Mouse (Mus musculus) T-cell, adult 2 months (primary cell): ENCODE measurements around the gene Dbnl.
"Not testable (repeated sequence)": the region's sequence is repeated elsewhere in the genome, so short reads cannot be mapped to it uniquely, and the experiment has no call there.

Experiments
- DNase-seq: peaks from one replicate; pipeline ENCODE4 v3.0.0; 2022; ENCODE audit warnings: low spot score

Gene Dbnl

DNA sequence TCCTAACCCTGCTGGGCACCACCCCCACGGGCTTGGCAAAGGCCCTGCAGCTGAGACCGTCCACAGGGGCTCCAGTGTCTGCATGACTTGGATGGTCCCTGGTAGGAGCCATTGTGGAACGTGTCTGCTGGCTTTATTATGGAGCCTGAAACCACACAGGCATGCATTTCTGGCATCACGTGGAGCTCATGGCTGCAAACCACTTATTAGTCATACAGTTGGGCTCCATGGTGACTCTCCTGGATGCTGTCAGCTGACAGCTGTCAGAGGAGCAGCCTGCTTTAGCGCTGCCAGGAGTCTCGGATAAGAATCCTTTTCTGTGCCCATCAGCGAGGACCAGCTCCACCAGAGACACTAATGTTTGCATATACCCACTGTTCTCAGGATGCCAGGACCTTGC, 7.4 kb downstream of the Dbnl start:
- no peak for DNase-seq

DNA sequence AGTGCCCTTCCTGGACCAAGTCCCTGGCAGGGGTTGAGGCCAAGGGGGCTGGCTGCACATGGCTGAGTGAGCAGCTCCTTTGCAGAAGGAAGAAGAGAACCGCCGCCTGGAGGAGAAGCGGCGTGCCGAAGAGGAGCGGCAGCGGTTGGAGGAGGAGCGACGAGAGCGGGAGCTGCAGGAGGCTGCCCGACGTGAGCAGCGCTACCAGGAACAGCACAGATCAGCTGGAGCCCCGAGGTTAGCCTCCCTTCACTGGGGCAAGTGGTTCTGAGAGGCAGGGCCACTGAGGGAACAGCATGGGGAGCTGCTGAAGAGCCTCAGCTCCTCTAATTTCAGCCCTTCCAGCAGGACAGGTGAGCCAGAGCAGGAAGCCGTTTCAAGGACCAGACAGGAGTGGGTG, 8.7 kb downstream of the Dbnl start:
- no peak for DNase-seq

DNA sequence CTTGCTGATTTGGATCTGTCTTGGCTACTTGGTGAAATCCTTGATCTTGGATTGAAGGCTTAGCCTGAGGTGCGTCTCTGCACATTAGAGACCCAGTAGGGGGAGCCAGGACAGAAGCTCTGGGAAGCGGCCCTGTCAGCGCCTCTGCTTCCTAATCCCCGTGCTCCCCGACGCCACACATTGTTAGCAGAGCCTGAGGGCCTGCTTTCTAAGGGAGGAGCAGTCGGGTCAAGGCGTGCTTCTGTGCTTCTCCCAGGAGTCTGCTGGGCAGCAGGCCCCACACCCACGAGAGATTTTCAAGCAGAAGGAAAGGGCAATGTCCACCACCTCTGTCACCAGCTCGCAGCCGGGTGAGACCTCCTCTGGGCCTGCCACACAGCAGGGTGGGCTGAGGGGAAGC, 9.1 kb downstream of the Dbnl start:
- no peak for DNase-seq

DNA sequence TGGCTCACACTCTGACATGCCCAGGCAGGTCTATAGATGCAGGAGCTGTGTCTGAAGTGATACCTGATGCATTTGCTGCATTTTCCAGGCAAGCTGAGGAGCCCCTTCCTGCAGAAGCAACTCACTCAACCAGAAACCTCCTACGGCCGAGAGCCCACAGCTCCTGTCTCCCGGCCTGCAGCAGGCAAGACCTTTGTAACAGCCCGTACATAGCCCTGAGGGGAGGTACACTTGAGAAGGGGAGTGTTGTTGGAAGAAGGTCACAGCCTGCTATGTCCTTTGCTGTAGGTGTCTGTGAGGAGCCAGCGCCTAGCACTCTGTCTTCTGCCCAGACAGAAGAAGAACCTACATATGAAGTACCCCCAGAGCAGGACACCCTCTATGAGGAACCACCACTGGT, 9.6 kb downstream of the Dbnl start:
- DNase-seq = no peak

DNA sequence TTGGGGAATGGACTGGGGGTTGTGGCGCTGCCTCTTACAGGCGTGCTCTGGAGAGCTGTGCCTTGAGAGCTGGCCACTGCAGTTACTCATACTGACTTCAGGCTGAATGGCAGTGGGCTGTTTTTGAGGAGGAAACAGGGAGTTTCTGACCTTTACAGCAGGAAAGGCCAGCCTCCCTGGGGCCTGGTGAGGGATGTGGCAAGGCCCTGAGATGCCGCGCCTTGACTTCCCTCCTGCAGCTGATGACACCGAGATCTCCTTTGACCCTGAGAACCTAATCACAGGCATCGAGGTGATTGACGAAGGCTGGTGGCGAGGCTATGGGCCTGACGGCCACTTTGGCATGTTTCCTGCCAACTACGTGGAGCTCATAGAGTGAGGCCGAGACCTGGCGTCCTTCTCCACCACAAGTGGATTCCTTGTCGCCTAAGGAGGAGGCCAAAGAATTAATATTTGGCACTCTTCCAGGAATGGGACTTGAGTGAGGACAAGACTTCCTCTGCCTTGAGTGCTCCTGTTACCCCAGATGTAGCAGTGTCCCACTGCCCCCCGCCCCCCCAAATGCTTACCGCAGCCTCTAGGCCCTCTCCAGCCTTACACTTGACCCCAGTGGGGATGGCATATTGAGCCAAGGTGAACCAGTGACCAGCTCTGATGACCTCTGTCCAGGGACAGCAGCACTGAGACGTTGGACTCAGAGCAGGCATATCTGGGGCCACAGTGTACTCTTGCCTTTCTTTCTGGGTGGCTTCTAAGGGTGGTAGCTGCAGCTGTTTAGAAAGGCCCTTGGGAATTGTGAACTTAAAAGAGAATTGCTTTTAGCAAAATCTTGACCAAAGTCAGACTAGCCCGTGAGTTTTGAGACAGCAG, 11.6 kb downstream of the Dbnl start:
- no peak for DNase-seq

DNA sequence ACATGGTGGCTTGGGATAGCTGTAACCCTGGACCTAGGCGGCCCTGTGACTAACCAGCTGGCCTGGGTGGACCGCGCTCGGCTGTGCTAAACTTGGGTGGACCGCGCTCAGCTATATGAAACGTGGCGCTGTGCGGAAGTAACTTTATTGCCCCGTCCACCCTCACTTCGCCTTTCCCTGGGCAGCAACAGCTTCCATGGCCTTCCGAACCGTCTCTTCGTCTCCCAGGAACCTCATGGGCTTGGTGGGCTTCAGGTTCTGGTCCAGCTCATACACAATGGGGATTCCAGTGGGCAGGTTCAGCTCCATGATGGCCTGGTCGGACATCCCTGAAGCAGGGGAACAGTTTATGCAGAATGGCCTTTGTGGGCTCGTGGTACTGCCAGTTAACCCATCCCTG, 13.2 kb downstream of the Dbnl start:
- no peak for DNase-seq

DNA sequence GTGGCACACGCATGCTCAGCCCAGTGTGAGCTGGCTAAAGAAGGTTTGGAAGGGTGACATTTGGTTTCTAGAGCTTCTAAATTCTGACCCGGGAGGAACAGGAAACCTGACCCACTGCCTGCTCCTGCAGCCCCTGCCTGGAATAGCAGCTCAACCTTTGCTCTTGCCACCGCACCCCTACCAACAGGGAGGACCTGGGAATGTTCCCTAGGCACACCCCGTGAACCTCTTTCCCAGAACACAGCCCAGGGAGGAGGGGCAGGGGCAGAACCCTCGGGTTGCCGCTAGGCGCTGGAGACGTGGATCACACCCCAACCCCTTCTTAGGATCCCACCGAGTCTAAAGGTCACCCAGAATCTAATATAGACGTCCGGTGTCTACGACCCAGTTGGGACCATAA, 13.7 kb downstream of the Dbnl start:
- no peak for DNase-seq

DNA sequence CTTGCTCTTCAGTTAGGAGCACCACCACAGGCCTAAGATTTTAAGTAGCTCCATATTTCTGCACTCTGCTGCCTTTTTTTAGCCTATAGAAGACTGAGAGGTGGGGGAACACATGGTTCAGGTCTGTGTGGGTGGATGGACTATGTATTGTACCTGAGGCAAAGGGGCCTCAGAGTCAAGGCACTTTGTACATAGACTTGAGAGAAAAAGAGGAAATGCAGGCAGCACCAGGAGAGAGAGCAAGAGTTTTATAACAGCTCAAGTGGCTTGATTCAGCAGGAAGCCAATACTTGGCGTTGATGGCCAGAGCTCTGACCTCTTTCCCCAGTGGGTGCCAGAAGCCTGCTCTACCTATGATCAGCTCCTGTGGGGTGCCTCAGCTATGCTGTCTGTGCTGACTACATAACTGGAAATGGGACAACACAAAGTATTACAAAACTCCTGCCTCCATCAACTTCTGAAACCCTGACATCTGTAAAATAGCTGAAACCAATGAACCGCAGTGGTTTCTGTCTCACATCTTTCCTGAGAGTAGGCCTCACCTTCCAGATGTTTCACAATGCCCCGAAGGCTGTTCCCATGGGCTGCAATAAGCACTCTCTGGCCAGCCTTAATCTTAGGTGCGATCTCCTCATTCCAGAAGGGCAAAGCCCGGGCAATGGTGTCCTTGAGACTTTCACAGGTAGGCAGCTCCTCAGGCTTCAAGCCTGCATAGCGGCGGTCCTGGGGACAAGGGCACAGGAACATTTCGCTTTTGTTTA, 14.3 kb downstream of the Dbnl start:
- no peak for DNase-seq

DNA sequence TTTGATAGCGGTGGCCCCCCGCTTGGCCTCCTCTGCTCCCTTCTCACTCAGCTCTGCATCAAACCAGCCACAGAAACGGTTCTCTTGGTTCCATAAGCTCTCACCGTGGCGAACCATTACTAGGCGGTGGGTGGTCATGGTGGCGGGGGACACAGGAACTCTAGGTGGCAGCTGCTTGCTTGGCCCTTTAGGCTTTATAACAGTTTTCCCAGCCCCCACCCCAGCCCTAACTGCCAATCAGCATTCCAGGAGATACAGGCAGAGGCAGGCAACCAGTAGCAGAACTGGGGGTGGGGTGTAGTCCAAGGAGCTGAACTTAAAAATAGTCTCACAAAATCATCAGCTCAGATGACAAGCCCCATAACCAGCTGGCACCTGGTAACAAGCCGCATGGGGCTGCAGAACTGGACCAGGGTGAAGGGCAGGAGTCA, 15.3 kb downstream of the Dbnl start, which contains the start of gene Pgam2:
Pgam2 (minus strand) TSS at position 183 of the 431 bp plus-strand sequence.
- no peak for DNase-seq

DNA sequence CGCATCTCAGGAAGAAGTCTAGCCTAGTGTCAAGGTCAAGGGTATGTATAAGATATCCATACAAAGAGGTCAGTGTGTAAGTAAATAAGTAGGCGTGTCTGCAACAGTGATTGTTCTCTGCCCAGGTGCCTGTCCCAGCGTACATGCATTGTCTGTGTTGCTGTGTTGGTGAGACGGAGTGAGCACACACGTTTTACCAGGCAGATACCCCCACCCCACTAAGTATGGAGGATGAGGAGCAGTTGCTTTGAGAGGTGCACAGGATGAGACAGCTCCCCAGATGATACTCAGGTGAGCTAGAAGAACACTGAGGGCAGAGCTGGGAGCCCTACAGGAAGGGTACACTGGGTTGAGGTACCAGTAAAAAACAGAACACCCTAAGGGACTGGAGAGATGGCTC, 15.9 kb downstream of the Dbnl start:
- no peak for DNase-seq

DNA sequence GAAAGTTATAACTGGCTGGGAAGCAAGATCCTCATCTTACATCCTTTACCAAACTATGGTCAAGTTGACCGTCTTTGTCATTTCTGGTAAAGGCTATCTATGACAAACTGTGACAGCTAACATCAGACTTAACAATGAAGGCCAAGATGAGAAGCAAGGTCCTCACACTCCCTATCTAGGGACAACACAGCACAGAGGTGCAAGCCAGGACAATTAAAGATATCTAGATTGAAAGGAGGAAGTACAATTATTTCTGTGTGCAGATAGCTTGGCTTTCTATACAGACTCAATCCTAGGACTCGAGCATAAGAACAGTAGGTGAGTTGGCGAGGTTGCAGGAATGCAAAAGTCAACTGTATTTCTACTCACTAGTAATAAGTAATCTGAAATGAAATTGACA, 17.4 kb downstream of the Dbnl start:
- DNase-seq = no peak

DNA sequence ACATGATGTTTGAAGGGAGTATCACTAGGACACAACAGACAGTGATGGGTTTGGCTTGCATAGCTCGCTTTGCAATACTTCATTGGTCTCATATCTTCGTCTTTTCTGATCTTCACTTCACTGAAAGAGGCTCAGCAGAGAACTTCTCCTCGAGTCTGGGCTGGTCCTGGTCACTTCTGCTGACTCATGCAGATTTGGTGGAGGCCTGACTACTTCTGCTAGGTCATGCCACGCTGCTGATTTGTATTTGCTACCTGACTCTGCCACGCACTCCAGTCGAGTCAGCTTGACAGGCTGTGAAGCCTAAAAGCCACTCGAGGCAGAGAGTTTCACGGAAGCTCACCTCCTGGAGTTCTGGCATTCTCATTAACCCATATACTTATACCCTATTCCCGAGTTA, 19.7 kb downstream of the Dbnl start:
- no peak for DNase-seq

DNA sequence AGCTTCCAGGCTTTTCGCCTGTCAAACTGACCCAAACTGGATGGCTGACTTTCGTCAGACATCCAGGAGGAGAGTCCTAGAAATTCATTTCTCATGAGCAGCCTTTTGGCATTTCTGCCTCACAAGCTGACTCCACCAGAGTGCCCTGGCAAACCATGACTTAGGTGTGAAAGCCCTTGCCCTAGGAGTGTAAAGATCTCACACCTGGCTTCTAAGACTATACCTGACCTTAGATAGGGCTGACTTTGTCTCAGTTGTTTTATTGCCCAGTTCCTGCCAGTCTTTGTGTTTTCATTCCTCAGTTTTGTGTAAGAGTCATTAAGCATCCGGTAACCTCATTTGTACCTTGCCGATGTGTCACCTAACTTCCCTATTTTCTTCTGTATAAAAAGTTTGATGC, 21.2 kb downstream of the Dbnl start:
- DNase-seq = not testable (repeated sequence)

DNA sequence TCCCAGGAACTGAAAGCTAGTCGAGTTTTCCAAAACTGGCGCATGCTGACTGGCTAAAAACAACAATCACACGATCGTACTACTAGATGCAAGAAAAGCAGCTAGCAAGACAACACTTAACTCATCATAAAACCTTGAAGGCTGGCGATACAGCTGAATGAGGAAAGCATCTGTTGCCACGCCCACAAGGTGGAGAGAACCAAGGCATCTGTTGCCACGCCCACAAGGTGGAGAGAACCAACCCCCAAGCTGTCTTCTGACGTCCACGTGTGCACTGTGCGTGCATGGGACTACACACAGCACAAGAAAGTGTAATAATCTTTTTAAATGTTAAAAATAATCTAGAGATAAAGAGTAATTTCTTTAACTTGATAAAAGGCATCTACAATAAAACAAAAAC, 25.1 kb downstream of the Dbnl start:
- no peak for DNase-seq

DNA sequence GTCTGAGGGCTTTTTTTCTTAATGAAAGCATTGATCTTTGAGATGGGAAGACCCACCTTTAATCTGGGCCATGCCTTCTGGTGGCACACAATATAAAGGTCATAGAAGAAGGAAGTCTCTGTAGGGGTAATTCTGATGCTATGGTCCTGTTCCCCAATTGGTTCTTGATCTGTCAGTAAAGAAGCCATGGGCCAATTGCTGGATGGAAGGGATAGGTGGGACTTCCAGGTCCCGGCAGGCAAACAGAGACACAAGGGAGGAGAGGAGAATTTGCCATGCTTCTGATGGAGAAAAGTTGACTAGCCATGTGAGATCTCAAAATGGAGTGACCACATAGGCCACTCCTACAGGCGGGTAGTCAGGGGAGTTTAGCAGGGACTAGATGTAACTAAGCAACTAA, 30.9 kb downstream of the Dbnl start:
- DNase-seq = no peak

DNA sequence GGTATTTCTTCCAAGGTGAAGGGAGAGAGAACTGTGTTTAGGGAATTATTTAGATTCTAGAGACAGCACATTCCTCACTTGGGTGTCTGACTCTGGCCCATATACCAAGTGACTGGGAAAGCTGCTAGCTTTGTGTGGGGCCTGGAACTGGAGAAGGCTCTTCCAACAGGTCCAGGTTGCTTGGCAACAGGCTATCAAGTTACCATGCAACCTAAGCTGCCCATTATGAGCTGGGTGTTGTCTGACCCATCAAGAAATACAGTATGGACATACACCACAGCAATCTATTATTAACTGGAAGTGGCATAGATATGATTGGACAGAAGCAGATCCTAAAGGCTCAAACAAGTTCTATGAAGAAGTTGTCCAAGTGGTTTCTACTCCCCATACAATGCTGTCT, 37.1 kb downstream of the Dbnl start:
- DNase-seq = no peak

DNA sequence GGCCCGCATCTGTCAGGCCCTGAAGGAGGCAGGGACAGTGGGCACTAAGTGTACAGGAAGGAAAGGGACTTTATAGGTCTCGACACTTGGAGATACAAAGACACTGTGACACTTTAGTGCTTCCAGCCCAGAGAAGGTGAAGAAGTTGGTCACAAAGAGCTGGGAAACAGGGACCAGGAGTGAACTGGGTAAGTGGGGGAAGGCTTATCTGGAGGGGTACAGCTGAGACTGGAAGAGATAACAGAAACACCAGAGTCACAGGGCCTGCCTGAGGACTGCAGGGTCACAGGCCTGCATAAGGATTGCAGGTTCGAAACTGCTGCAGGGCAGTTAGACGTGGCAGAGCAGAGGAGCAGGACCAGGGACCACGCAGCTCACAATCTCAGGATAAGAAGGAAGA, 39.6 kb downstream of the Dbnl start:
- no peak for DNase-seq

DNA sequence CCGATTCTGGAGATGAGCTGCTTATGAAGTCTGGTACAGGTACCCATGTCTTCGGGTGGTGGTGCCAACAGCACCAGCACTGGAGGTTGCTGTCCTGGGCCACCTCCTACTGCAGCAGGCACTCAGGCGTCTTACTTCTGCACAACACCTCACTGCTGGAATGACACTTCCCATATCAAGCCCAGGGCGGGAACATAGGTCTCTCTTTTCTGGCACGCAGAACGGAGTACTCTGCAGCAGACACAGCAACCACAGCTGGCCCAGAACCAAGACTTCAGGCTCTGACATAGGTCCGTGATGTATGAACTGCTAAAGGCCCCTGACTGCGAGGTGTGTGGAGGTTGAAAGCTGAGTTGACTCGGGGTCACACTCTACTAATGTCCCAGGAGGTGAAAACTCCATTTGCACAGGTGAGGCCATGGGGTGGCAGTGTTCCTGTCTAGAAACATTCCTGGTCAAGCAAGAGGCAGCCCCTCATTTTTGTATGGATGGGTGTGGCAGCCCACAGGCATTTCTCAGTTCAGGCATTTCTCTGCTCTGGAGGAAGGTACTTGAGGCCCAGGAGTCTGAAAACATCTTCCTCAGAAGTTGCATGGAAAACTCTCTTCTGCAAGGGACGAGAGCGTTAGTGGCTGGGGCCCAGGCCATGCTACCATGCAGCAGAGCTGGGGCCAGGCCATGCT, 40.4 kb downstream of the Dbnl start:
- DNase-seq = no peak

DNA sequence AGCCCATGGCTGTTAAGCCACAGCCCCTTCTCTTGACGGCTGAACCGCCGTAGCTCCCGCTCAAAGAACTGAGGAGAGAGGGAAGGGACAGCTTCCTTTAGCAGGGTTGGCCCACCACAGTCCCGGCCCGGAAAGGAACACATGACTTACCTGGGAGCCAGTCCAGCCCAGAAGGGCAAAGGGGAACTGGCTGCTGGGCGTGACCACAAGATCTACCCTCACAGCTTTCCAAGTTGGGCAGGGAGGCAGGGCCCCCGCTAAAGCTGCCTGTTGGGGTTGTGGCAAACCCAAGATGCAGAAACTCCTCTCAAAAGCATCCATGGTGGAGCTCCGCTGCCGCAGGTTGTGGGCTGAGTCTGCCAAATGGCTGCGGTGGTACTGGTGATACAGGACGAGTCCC, 41.0 kb downstream of the Dbnl start:
- DNase-seq = no peak

DNA sequence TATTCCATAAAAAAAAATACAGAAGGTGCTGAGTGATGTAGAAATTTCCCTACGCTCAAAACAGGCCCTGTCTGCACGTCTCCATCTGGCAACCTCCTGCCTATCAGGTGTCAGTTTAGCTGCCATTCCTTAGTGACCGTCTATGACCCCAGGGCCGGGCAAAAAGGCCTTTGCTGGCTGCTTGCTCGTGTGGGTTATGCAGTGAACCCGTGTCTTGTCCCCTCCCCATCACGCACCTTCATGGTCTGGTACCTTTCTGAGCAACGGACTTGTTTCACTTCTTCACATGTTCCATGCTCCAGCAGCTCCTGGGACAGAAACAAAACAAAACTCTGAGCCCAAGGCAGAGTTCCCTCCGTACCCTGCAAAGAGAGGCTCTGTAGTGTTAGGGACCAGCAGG, 46.2 kb downstream of the Dbnl start:
- DNase-seq = no peak

DNA sequence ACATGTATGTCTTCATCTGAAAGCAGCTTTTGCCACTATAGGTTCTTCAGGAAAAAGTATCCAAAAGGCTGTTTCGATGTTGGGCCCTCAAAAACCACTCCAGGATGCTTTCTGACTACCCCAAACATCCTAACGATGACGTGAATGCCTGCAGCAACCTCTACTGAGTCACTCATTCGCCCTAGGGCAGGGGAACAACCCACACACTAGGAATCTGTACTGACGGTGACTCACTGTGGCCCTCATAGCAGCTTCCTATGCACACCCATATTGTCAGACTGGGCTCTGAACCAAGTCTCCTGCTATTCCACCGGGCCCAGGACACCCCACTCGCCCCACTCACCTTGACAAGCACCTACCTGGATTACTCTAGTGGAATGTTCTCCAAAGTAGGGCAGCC, 46.8 kb downstream of the Dbnl start:
- DNase-seq = no peak

DNA sequence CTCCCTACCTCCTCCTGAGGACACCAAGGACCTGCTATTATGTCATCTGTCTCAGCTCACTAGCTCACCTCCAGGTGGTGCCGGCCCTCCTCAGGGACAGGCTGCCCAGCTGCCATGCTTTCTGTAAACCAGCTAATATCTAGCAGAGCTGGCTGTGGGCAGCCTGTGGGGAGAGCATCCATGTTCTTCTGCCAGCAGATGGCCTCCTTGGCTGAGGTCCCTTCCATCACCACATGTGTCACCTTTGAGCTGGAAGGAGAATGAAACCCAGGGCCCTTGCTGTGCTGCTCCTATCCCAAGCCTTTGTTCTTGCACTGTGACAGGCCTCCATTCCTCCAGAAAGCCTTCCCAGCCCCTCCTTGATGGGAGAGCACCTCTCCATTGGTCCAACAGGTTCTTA, 47.8 kb downstream of the Dbnl start:
- DNase-seq = no peak
